Mouse (Mus musculus) bone marrow macrophage, adult 2 months (primary cell): ENCODE data around the gene Vamp1.

Source experiments
- CTCF ChIP-seq: IDR thresholded peaks from 2 replicates; pipeline ENCODE4 v1.5.1; 2012; ENCODE audit warnings: low read depth, mild to moderate bottlenecking, low read length, moderate library complexity
- POLR2A ChIP-seq: IDR thresholded peaks from 2 replicates; pipeline ENCODE4 v1.6.1; 2012; ENCODE audit warnings: mild to moderate bottlenecking, low read depth, low read length, borderline replicate concordance

- TF ChIP-seq CTCF (no peak), POLR2A (no peak)
These were observed 22.1 kb downstream of the Vamp1 start for GRCm38 (mm10) chr6:125237421-125237820.
